Mouse (Mus musculus) midbrain, postnatal 0 days (tissue): Measurements from ENCODE around the gene Rhobtb1. TPM values are rescaled to one million over a fixed set of nuclear protein-coding genes. Genes with fewer than 3 reads are reported as not detected.
A peak's percentile ranks its signal among the peaks of the same experiment; 100 is the strongest.

Experiments
- ATAC-seq: fragments of 200-750 bp; cut with Nextera tagmentation; 2 replicates; pipeline ENCODE4 v1.8.0; 2017; ENCODE audit warnings: moderate number of reproducible peaks, mild to moderate bottlenecking, moderate TSS enrichment, moderate library complexity; ENCODE audit not compliant: low FRiP score
- DNase-seq: peaks from one replicate; pipeline ENCODE4 v3.0.0-alpha.2; 2015; ENCODE audit warnings: low spot score
- H3K27ac ChIP-seq: fragments of 300-500 bp; sonication (generic); 2 replicates; pipeline ENCODE4 v1.5.1; 2014; ENCODE audit warnings: low read depth, mild to moderate bottlenecking, low read length, mixed read lengths
- H3K27me3 ChIP-seq: fragments of 300-500 bp; sonication (generic); 2 replicates; pipeline ENCODE4 v1.6.1; 2014; ENCODE audit warnings: low read length, control low read depth, mixed read lengths; ENCODE audit not compliant: insufficient read depth
- H3K36me3 ChIP-seq: fragments of 300-500 bp; sonication (generic); 2 replicates; pipeline ENCODE4 v1.6.1; 2014; ENCODE audit warnings: low read length, control low read depth, mixed read lengths; ENCODE audit not compliant: insufficient read depth
- H3K4me1 ChIP-seq: fragments of 300-500 bp; sonication (generic); 2 replicates; pipeline ENCODE4 v1.6.1; 2014; ENCODE audit warnings: mild to moderate bottlenecking, control low read depth, antibody characterized with exemption, low read length, mixed read lengths; ENCODE audit not compliant: insufficient read depth
- H3K4me2 ChIP-seq: fragments of 300-500 bp; sonication (generic); 2 replicates; pipeline ENCODE4 v1.6.1; 2014; ENCODE audit warnings: low read depth, mild to moderate bottlenecking, low read length, mixed read lengths; ENCODE audit not compliant: poor library complexity, severe bottlenecking
- H3K4me3 ChIP-seq: fragments of 300-500 bp; sonication (generic); 2 replicates; pipeline ENCODE4 v1.5.1; 2014; ENCODE audit warnings: low read depth, mild to moderate bottlenecking, low read length, moderate library complexity
- H3K9ac ChIP-seq: fragments of 300-500 bp; sonication (generic); replicated peaks from 2 replicates; pipeline ENCODE4 v1.6.1; 2014; ENCODE audit warnings: mild to moderate bottlenecking, low read length, moderate library complexity, mixed read lengths; ENCODE audit not compliant: poor library complexity, severe bottlenecking
- H3K9me3 ChIP-seq: fragments of 300-500 bp; sonication (generic); 2 replicates; pipeline ENCODE4 v1.6.1; 2016; ENCODE audit warnings: low read length, control low read depth
- CTCF ChIP-seq: IDR thresholded peaks from 2 replicates; pipeline ENCODE4 v1.5.1; 2016; ENCODE audit warnings: antibody characterized with exemption, mild to moderate bottlenecking
- WGBS: fragments of 180-500 bp; shearing (Covaris S2); extraction: QIAGEN DNeasy Blood & Tissue Kit; methylation state at CpG from one replicate; pipeline ENCODE4 v1.1.7; 2014; 5-methylcytosine and 5-hydroxymethylcytosine counted together
- polyA plus RNA-seq: library from polyadenylated mRNA; unstranded; fragments of >200 nt; fragmentation: Nextera tagmentation; extraction: Ambion mirVana; gene quantifications from 2 replicates; pipeline ENCODE4 v1.2.1, GENCODE M21; 2015
- total RNA-seq: library from RNA; depleted of rRNA; stranded (reverse); fragments of >200 nt; gene quantifications from 2 replicates; pipeline ENCODE4 v1.2.3, GENCODE M21; 2014

Rhobtb1 gene
- total and polyA plus RNA-seq, 2 experiments from 2014 or later, result 9.2 to 15.3 TPM

GRCm38 (mm10) chr10:69309109-69309508 is 157.9 kb downstream of the Rhobtb1 start:
- Histone ChIP-seq H3K4me3 (no peak overlapping the region), H3K36me3 (no peaks in the 10 kb centered on the region), H3K4me2 (no peak overlapping the region), H3K9ac (no peak overlapping the region), H3K4me1 (no peaks in the 10 kb centered on the region), H3K27ac (no peak overlapping the region), H3K9me3 (no peaks in the 10 kb centered on the region), H3K27me3 (no peaks in the 10 kb centered on the region)
- DNase-seq (no peak), ATAC-seq (no peak)
- no peak for TF ChIP-seq CTCF
- 71% methylated on average over 5 of the region's 5 CpGs for WGBS

- Histone ChIP-seq H3K4me1 (no peaks in the 10 kb centered on the region), H3K4me3 (no peak overlapping the region), H3K27ac (no peak overlapping the region), H3K4me2 (no peak overlapping the region), H3K9me3 (no peaks in the 10 kb centered on the region), H3K27me3 (no peaks in the 10 kb centered on the region), H3K9ac (no peak overlapping the region), H3K36me3 (no peaks in the 10 kb centered on the region)
- DNase-seq (no peak), ATAC-seq (no peak)
- TF ChIP-seq CTCF, result no peak
- WGBS, result 71% methylated on average over 16 of the region's 16 CpGs
Measured at GRCm38 (mm10) chr10:69311867-69312266, 160.6 kb downstream of the Rhobtb1 start.

- DNase-seq (no peak), ATAC-seq (no peak)
- 72% methylated on average over 8 of the region's 8 CpGs for WGBS
- H3K9me3 ChIP-seq, result no peaks in the 10 kb centered on the region
- H3K4me1 ChIP-seq, result no peaks in the 10 kb centered on the region
- no peak for TF ChIP-seq CTCF
- no peak overlapping the region for H3K27ac ChIP-seq
- no peaks in the 10 kb centered on the region for H3K27me3 ChIP-seq
- H3K36me3 ChIP-seq, result no peaks in the 10 kb centered on the region
- H3K9ac ChIP-seq, result no peak overlapping the region
- H3K4me3 ChIP-seq, result no peak overlapping the region
- H3K4me2 ChIP-seq, result no peak overlapping the region
Measured at GRCm38 (mm10) chr10:69313944-69314343, 162.7 kb downstream of the Rhobtb1 start.

- no peak for TF ChIP-seq CTCF
- WGBS, result 89% methylated on average over 11 of the region's 11 CpGs
- ATAC-seq (no peak), DNase-seq (no peak)
- Histone ChIP-seq H3K27ac (no peak overlapping the region), H3K4me2 (no peak overlapping the region), H3K4me3 (no peak overlapping the region), H3K4me1 (no peaks in the 10 kb centered on the region), H3K9me3 (no peaks in the 10 kb centered on the region), H3K36me3 (no peaks in the 10 kb centered on the region), H3K9ac (no peak overlapping the region), H3K27me3 (no peaks in the 10 kb centered on the region)
Measured at GRCm38 (mm10) chr10:69318514-69318913, 167.3 kb downstream of the Rhobtb1 start.

- Histone ChIP-seq H3K4me1 (no peaks in the 10 kb centered on the region), H3K4me2 (no peak overlapping the region), H3K27ac (no peak overlapping the region), H3K9me3 (no peaks in the 10 kb centered on the region), H3K27me3 (no peaks in the 10 kb centered on the region), H3K36me3 (no peaks in the 10 kb centered on the region), H3K9ac (no peak overlapping the region), H3K4me3 (no peak overlapping the region)
- peak; percentile 92 for DNase-seq
- peak; percentile 97 for TF ChIP-seq CTCF
- 48% methylated on average over 21 of the region's 21 CpGs for WGBS
- no peak for ATAC-seq
Measured at GRCm38 (mm10) chr10:69320667-69321518, 169.7 kb downstream of the Rhobtb1 start.

GRCm38 (mm10) chr10:69321519-69322035 is 170.3 kb downstream of the Rhobtb1 start:
- no peaks in the 10 kb centered on the region for H3K36me3 ChIP-seq
- TF ChIP-seq CTCF, result no peak
- ATAC-seq (no peak), DNase-seq (no peak)
- H3K27me3 ChIP-seq, result no peaks in the 10 kb centered on the region
- H3K4me1 ChIP-seq, result no peaks in the 10 kb centered on the region
- H3K27ac ChIP-seq, result no peak overlapping the region
- no peak overlapping the region for H3K4me2 ChIP-seq
- no peak overlapping the region for H3K9ac ChIP-seq
- WGBS, result 52% methylated on average over 15 of the region's 15 CpGs
- no peaks in the 10 kb centered on the region for H3K9me3 ChIP-seq
- no peak overlapping the region for H3K4me3 ChIP-seq
